Mouse (Mus musculus) forebrain, embryonic 12.5 days (tissue): ENCODE results near the gene Gm47959. TPM values are rescaled to one million over a fixed set of nuclear protein-coding genes. Genes with fewer than 3 reads are reported as not detected.

ENCODE experiments used
- ATAC-seq: fragments of 200-750 bp; cut with Nextera tagmentation; 2 replicates; pipeline ENCODE4 v1.8.0; 2017; ENCODE audit warnings: moderate TSS enrichment; ENCODE audit not compliant: low FRiP score
- H3K27ac ChIP-seq: fragments of 300-500 bp; sonication (generic); 2 replicates; pipeline ENCODE4 v1.5.1; 2016; ENCODE audit warnings: mild to moderate bottlenecking
- H3K27me3 ChIP-seq: fragments of 300-500 bp; sonication (generic); 2 replicates; pipeline ENCODE4 v1.6.1; 2016; ENCODE audit warnings: mild to moderate bottlenecking
- H3K36me3 ChIP-seq: fragments of 300-500 bp; sonication (generic); replicated peaks from 2 replicates; pipeline ENCODE4 v1.6.1; 2016; ENCODE audit warnings: mild to moderate bottlenecking
- H3K4me1 ChIP-seq: fragments of 300-500 bp; sonication (generic); 2 replicates; pipeline ENCODE4 v1.6.1; 2016
- H3K4me2 ChIP-seq: fragments of 300-500 bp; sonication (generic); 2 replicates; pipeline ENCODE4 v1.6.1; 2016; ENCODE audit warnings: mild to moderate bottlenecking, moderate library complexity
- H3K4me3 ChIP-seq: fragments of 300-500 bp; sonication (generic); replicated peaks from 2 replicates; pipeline ENCODE4 v1.5.1; 2016; ENCODE audit warnings: mild to moderate bottlenecking
- H3K9ac ChIP-seq: fragments of 300-500 bp; sonication (generic); 2 replicates; pipeline ENCODE4 v1.6.1; 2016; ENCODE audit warnings: mild to moderate bottlenecking
- H3K9me3 ChIP-seq: fragments of 300-500 bp; sonication (generic); 2 replicates; pipeline ENCODE4 v1.6.1; 2016
- WGBS: fragments of 180-500 bp; shearing (Covaris S2); methylation state at CpG from one replicate; pipeline ENCODE4 v1.1.7; 2016; 5-methylcytosine and 5-hydroxymethylcytosine counted together
- polyA plus RNA-seq: library from polyadenylated mRNA; unstranded; fragments of >200 nt; fragmentation: Nextera tagmentation; extraction: Ambion mirVana; gene quantifications from 2 replicates; pipeline ENCODE4 v1.2.1, GENCODE M21; 2016

Gm47959 gene
- polyA plus RNA-seq, 1 experiment from 2014 or later: not detected

DNA sequence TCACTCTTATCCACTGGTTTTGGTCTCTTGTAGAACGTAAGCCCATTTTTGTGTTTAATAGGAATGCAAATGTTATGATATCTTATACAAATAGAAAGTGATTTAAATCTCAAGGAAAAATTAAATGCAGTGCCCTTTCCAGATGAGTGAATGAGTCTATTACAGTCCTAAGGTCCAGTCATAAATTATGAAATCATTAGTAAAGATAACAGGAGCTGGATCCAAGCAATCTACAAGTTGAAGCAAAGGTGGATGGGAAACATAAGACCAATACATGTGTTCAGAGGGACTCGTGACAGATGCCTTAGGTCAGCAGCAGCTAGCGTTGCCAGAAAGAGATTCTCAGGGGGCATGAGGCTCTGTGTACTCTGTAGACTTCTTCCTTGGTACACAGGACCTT is 8.8 kb upstream of the Gm47959 start:
- Histone ChIP-seq H3K9me3 (no peaks in the 10 kb centered on the region), H3K4me2 (no peak overlapping the region), H3K36me3 (no peaks in the 10 kb centered on the region), H3K9ac (no peak overlapping the region), H3K4me1 (no peaks in the 10 kb centered on the region), H3K27me3 (no peaks in the 10 kb centered on the region), H3K27ac (no peak overlapping the region), H3K4me3 (no peak overlapping the region)
- no peak for ATAC-seq
- 85% methylated on average over 3 of the region's 3 CpGs for WGBS

DNA sequence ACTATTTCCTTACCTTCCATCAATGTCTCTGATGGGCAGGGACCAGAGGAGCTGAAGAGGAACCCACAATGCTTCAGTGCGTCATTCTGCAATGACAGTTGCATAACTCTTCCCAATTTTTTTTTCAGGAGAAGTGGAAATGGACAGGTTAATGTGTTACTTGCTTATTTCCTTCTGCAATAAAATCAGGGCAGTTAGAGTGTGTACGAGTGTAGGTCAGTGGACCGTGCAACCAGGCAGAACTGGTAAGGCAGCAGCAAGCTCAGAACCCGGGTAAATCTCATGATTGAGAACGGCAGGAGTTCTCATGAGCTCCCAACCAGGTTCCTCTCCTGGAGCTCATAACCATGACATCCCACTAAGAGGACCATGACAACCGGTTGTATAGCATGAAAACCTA is 8.3 kb upstream of the Gm47959 start:
- ATAC-seq: no peak
- H3K4me2 ChIP-seq: no peak overlapping the region
- H3K4me1 ChIP-seq: no peaks in the 10 kb centered on the region
- no peaks in the 10 kb centered on the region for H3K27me3 ChIP-seq
- H3K27ac ChIP-seq: no peak overlapping the region
- H3K36me3 ChIP-seq: no peaks in the 10 kb centered on the region
- H3K9ac ChIP-seq: no peak overlapping the region
- whole genome bisulfite sequencing: 88% methylated on average over 6 of the region's 6 CpGs
- H3K9me3 ChIP-seq: no peaks in the 10 kb centered on the region
- H3K4me3 ChIP-seq: no peak overlapping the region

DNA sequence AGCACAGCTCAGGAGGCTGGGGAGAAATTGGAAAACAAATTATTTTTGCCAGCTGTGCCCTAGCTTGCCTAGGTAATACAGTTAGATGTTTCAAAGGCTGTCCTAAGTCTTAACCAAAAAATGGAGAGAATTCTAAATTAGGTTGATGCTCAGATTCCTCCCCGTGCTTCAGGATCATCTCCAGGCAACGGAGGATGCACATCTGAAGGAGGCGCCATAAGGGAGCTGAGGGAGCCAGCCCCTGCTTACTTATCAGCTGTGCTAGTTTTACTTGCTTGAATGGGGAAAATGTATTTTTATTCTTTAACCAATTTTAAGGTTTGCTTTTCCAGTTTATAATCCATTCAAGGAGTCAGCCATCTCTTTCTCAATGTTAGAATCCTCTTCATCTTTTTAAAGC is 6.4 kb upstream of the Gm47959 start:
- H3K27ac ChIP-seq: no peak overlapping the region
- 91% methylated on average over 3 of the region's 3 CpGs for WGBS
- H3K4me2 ChIP-seq: no peak overlapping the region
- H3K9me3 ChIP-seq: no peaks in the 10 kb centered on the region
- H3K36me3 ChIP-seq: no peaks in the 10 kb centered on the region
- no peaks in the 10 kb centered on the region for H3K27me3 ChIP-seq
- no peak overlapping the region for H3K9ac ChIP-seq
- H3K4me3 ChIP-seq: no peak overlapping the region
- no peak for ATAC-seq
- no peaks in the 10 kb centered on the region for H3K4me1 ChIP-seq

DNA sequence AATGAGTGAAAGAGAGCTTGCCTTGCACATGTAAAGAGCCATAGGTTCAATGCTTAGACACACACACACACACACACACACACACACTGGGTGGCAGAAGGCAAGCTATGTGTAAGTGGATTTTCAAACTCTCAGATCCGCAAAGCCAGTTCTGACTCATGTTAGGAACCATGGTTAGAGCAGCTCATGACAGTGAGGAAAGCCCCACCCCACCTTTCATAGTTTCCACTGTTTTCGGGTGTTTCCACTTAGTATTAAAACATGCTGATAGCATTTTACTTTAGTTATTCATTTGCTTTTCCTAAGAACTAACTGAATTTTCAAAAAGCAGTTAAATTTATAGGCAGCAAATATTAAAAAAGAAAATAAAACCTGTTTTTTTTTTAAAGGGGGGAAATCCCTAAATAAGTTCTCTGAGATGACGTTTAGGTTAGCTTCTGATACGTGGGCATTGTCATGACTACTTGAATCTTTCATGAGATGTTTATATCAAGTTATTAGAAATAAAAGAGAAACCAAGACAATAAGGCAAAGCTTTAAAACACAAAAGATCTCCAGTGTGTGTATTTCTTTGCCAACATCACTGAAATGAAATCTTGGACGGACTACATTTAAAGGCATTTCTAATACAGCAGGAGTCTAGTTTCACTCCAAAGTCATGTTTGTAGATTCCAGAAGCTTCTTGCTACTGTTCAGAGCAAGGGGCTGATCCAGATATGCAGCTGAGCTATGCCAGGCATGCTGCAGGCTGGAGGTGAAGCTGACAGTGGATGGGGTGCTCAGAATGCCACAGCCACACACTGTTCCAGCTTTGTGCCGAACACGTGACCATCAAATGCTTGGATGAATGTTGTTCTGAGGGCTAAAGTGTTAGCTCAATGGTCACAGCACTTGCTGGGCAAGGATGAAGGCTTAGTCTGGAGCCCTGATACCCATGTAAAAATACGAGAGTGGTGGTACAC is 6.2 kb downstream of the Gm47959 start:
- Histone ChIP-seq H3K27me3 (no peaks in the 10 kb centered on the region), H3K4me1 (no peaks in the 10 kb centered on the region), H3K27ac (no peak overlapping the region), H3K9ac (no peak overlapping the region), H3K9me3 (no peaks in the 10 kb centered on the region), H3K4me2 (no peak overlapping the region), H3K4me3 (no peak overlapping the region), H3K36me3 (no peaks in the 10 kb centered on the region)
- WGBS: 87% methylated on average over 8 of the region's 8 CpGs
- ATAC-seq: no peak

DNA sequence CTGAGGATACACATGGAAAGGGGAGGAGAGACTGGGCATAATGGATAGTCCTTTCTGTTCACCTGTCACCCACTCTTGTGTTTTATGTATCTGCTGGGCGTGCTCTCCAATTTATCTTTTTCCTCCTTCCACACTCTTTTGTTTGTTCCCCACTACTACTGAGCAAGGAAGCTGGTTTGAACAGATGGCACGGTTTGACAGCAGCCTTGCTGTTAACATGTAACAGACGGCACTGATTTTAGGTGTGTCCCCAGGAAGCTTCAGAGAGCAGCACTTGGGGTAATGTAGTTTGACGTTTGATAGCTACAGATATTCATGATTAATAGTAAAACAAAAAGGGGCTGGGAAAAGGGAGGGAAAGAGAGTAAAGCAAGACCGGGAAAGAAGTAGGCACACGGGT is 7.1 kb downstream of the Gm47959 start:
- Histone ChIP-seq H3K4me1 (no peaks in the 10 kb centered on the region), H3K4me3 (no peak overlapping the region), H3K9me3 (no peaks in the 10 kb centered on the region), H3K36me3 (no peaks in the 10 kb centered on the region), H3K4me2 (no peak overlapping the region), H3K27ac (no peak overlapping the region), H3K27me3 (no peaks in the 10 kb centered on the region), H3K9ac (no peak overlapping the region)
- no peak for ATAC-seq
- WGBS: 79% methylated on average over 6 of the region's 6 CpGs

DNA sequence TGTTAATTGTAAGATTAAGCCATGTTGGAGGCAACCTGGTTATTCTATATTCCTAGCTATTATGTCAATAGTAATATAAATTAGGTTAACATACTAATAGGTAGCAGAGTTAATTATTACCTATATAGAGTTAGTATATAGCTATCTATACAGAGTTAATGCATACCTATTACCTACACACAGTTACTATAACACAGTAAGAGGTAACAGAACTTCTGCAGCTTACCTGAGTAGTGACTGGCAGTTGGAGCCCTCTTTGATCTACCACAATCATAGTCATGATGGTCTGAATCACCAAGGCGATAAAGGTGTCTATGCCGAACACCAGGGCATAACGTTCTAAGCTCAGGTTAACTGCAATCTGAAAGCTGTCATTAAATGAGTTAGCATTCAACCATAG is 14.1 kb downstream of the Gm47959 start:
- H3K9ac ChIP-seq: no peak overlapping the region
- ATAC-seq: no peak
- no peak overlapping the region for H3K4me3 ChIP-seq
- H3K27me3 ChIP-seq: no peaks in the 10 kb centered on the region
- no peaks in the 10 kb centered on the region for H3K4me1 ChIP-seq
- no peak overlapping the region for H3K27ac ChIP-seq
- no peaks in the 10 kb centered on the region for H3K9me3 ChIP-seq
- WGBS: 95% methylated on average over 3 of the region's 3 CpGs
- no peaks in the 10 kb centered on the region for H3K36me3 ChIP-seq
- no peak overlapping the region for H3K4me2 ChIP-seq

DNA sequence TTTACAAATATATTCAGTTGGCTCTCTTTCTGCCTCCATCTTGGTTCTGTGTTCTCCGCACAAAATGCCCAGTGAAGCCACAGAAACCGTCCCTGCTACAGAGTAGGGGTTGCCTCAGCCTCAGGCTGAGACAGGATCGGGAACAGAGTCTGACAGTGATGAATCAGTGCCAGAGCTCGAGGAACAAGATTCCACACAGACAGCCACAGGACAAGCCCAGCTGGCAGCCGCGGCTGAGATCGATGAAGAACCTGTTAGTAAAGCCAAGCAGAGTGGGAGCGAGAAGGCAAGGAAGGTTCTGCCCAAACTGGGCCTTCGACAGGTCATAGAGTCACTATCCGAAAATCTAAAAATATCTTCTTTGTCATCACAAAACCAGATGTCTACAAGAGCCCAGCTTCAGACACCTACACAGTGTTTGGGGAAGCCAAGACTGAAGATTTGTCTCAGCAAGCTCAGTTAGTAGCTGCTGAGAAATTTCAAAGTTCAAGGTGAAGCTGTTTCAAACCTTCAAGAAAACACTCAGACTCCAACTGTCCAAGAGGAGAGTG is 15.1 kb downstream of the Gm47959 start:
- Histone ChIP-seq H3K4me3 (no peak overlapping the region), H3K27me3 (no peaks in the 10 kb centered on the region), H3K4me2 (no peak overlapping the region), H3K9ac (no peak overlapping the region), H3K27ac (no peak overlapping the region), H3K36me3 (no peaks in the 10 kb centered on the region), H3K4me1 (no peaks in the 10 kb centered on the region), H3K9me3 (no peaks in the 10 kb centered on the region)
- ATAC-seq: no peak
- 92% methylated on average over 10 of the region's 10 CpGs for WGBS

DNA sequence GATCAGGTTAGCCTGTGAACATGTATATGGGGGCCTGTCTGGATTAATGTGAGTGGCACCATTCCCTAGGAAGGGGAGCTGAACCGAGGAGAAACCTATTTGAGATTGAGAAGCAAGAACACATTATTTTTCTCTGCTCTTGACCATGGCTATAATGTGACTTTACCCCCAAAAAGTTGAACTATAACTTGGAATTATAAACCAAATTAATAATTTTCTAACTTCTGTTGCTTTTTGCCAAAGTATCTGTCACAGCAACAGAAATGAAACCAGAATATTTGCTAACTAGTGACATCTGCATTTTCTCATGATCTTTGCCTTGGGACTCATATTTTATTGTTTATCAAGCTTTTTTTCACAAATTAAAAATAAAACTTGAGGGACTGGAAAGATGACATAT is 16.2 kb downstream of the Gm47959 start:
- H3K36me3 ChIP-seq: no peaks in the 10 kb centered on the region
- ATAC-seq: no peak
- no peak overlapping the region for H3K4me3 ChIP-seq
- H3K4me2 ChIP-seq: no peak overlapping the region
- no peaks in the 10 kb centered on the region for H3K9me3 ChIP-seq
- no peaks in the 10 kb centered on the region for H3K27me3 ChIP-seq
- no peaks in the 10 kb centered on the region for H3K4me1 ChIP-seq
- 69% methylated on average over 1 of the region's 1 CpGs for WGBS
- no peak overlapping the region for H3K9ac ChIP-seq
- H3K27ac ChIP-seq: no peak overlapping the region

DNA sequence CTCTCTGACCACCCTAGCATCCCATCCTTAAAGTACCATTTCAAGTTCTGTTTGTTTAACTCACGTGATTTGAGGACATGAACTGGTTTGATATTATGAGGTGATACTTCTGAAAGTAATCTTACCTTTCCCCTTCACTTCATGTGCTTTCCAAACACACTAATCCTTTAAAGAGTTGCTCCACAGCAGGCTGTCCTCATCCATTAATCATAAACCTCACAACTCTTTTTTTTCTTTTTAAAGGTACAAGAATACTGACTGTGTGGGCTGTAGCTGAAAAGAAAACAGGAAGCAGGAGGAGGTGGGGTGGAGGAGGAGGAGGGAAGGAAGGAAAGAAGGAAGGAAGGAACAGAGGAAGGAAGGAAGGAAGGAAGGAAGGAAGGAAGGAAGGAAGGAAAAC is 31.6 kb downstream of the Gm47959 start:
- H3K27ac ChIP-seq: no peak overlapping the region
- no peak for ATAC-seq
- H3K4me1 ChIP-seq: no peaks in the 10 kb centered on the region
- no peak overlapping the region for H3K4me2 ChIP-seq
- 49% methylated on average over 1 of the region's 1 CpGs for WGBS
- H3K27me3 ChIP-seq: no peaks in the 10 kb centered on the region
- H3K9ac ChIP-seq: no peak overlapping the region
- no peaks in the 10 kb centered on the region for H3K9me3 ChIP-seq
- no peak overlapping the region for H3K4me3 ChIP-seq
- H3K36me3 ChIP-seq: no peaks in the 10 kb centered on the region

DNA sequence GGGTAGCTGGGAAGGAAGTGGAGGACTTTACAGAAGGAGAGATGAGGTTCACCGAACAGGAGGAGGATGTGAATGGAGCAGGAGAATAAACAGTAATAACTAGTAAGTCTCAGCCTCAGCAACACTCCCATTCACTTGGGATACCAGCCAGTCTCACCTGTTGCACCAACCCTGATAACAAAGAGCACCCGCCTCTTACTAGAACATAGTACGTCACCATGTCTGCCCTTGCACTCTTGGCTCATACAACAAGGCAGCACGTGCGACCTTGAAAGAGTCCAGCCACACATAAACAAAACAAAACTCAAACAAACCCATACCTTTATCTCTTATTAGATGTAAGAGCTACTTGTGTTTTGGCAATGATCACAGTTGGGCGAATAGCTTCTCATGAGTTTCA is 32.2 kb downstream of the Gm47959 start:
- Histone ChIP-seq H3K4me3 (no peak overlapping the region), H3K36me3 (no peaks in the 10 kb centered on the region), H3K9me3 (no peaks in the 10 kb centered on the region), H3K4me1 (no peaks in the 10 kb centered on the region), H3K27me3 (no peaks in the 10 kb centered on the region), H3K9ac (no peak overlapping the region), H3K27ac (no peak overlapping the region), H3K4me2 (no peak overlapping the region)
- ATAC-seq: no peak
- 93% methylated on average over 6 of the region's 6 CpGs for WGBS

DNA sequence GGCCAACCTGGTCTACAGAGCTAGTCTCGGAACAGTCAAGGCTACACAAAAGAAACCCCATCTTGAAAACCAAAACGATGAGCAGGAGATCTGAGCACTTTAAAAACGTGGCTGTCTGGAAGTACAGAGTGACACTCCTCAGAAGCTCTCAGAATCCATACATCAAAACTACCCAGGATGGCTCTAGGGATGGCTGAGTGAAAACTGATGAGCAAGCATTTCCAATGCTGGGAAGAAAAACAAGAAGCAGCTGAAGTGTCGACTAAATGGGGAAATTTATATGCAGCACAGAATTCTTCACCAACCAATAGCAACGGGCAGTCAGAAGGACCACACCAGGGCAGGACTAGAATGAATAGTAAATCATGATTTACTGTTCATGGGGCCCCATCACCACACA is 34.2 kb downstream of the Gm47959 start:
- peaks cover 5% of the 10 kb centered on the region; the same call in 1 of the 2 replicates for H3K4me1 ChIP-seq
- no peaks in the 10 kb centered on the region for H3K36me3 ChIP-seq
- no peaks in the 10 kb centered on the region for H3K27me3 ChIP-seq
- ATAC-seq: no peak
- H3K27ac ChIP-seq: no peak overlapping the region
- no peak overlapping the region for H3K9ac ChIP-seq
- H3K4me2 ChIP-seq: no peak overlapping the region
- H3K9me3 ChIP-seq: no peaks in the 10 kb centered on the region
- 68% methylated on average over 5 of the region's 5 CpGs for WGBS
- no peak overlapping the region for H3K4me3 ChIP-seq

DNA sequence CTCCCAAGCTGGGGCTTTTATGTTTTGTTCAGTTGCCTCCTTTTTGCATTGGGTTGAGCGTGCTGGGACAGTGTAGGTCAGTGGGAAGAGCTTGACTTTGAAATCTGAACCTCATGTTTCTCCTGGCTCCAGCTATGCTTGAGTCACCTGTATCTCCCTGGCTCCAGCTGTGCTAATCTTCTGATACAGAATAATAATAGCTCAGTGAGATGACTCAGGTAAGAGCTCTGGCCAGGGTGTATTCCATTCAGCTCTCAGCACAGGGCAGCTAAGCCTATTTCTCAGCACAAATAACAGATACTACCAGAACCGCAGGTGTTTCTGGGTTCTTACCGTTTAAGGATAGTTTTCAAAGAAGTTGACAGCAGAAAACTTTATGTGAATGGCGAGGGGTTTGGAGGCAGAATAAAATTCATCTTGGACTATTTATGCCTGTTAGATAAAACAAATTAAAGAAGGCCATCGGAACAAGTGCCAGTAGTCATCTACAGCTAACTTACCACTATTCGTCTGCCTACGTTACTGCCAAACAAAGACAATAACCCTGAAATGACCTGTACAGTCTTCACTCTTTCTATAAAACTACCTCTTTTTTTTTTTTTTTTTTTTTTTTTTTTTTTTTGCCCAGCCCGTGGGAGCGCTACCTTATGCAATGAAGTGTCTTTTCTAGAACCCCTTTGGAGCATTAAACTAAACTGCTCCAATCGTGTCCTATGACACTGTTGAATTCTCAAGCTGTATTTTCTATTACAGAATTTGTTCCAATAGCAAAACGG is 36.7 kb downstream of the Gm47959 start:
- no peak overlapping the region for H3K27ac ChIP-seq
- H3K4me2 ChIP-seq: no peak overlapping the region
- no peak overlapping the region for H3K9ac ChIP-seq
- peaks cover 5% of the 10 kb centered on the region; the same call in 1 of the 2 replicates for H3K4me1 ChIP-seq
- no peak for ATAC-seq
- H3K27me3 ChIP-seq: no peaks in the 10 kb centered on the region
- WGBS: 63% methylated on average over 11 of the region's 11 CpGs
- H3K9me3 ChIP-seq: no peaks in the 10 kb centered on the region
- no peak overlapping the region for H3K4me3 ChIP-seq
- H3K36me3 ChIP-seq: no peaks in the 10 kb centered on the region
